Mouse (Mus musculus): ENCODE data around the gene Atp6v0d1.
"Not testable (repeated sequence)": the region's sequence is repeated elsewhere in the genome, so short reads cannot be mapped to it uniquely, and the experiment has no call there.

The Atp6v0d1 gene

DNA sequence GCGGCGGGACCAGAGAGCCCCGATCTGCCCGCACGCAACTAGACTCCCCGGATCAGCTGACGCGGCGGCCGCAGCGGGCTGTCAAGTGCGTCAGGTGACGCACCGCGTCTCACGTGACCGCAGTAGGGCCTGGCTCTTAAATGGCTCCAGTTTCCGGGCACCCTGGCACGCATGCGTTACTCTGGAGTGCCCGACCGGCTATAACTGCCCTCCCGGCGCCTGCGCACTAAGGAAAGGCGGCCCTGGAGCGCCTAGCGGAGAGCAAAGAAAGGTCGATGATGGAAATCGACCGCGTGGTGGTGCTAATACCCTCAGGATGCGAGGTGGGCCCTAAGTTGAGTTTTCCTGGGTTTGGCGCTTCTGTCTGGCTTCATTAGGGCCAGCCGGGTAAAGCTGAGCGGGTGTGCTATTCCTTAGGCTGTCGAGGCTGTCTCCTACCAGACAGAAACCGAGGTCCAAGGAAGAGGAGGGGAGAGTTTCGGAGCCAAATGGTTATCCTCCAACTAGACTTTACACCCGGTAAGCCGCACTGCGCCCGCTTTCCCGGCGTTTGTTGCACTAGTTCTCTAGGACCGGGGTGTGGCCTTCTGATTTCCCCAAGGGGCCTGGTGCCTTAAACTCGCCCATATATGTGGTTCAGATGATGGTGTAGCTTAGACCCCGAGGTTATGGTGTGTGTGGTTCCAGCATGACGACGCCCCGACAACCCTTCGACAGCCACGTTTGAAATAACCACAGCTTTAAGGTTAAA is at the start of gene Atp6v0d1:
Atp6v0d1 (minus strand) TSS at position 96 of the 751 bp plus-strand sequence.
- peak; percentile 97 for DNase-seq (ENCODE audit: low read depth, low spot score)

DNA sequence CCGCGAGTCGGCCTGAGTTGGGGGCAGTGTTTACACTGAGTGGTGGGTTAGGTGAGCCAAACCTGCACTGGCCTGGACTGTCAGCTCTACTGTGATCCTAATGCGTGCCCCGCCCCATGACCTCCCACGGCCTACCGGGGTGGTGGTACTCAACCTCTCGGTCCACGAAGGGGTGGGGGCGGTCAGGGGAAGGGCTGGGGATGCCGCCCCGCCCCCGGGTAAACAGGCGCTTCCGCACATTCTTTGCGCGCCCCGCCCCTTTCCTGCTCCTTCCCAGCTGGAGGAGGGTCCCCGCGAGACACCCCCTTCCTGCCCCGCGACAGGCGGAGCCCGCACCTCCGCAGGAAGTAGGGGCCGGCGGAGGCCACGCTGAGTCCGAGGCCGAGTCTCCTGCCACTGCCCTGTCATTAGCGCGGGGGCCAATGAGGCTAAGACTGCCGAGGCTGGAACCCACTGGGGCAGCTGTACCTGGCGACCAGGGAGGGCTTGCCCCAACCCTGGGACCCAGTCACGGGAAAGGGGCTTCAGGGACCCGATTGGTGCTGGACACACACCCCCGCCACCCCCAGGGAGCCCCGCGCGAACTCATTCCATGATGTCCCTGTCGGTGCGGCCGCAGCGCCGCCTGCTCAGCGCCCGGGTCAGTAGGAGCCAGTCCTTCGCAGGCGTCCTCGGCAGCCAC is 48.1 kb upstream of the Atp6v0d1 start:
- no peak for DNase-seq (ENCODE audit: low read depth, low spot score)

DNA sequence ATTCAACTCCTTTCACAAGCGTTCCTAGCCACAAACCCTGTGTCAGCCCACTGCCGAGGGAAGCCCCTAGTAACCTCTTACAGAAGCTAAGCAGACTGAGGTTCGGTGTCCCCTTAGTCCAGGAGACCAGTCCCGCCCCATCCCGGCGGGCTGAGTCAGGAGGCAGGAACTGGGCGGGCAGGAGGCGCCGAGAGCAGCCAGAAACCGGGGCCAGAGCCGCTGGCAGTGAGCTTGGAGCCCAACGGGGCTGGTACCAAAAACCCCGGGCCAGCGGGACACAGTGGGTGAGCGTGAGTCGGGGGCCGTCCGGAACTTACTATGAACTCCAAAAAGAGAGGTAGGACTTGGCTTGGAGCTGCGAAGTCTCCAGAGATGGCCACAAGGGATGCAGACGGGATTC is 47.2 kb upstream of the Atp6v0d1 start:
- no peak for DNase-seq (ENCODE audit: low read depth, low spot score)

DNA sequence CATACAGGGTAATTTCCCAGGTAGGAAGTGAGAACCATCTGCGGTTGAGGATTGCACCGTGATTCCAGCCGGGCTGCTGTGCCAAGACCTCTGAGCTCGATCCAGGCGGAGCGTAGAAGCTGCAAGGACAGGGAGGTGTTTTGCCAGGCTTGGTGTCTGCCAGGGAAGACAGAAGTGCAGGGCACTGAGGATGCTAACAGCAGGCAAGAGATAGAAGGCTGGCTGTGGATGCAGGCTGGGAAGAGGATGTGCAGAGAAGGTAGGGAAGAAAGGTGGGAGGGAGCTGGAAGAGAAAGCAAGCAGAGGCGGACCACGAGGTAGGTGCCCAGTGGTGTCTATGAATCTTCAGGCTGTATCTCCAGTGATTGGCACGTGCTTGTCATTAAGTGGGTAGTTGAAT is 46.0 kb upstream of the Atp6v0d1 start:
- no peak for DNase-seq (ENCODE audit: low read depth, low spot score)

GRCm38 (mm10) chr8:105609771-105610170 is 43.9 kb upstream of the Atp6v0d1 start:
- DNase-seq (ENCODE audit: low read depth, low spot score) = no peak

- no peak for DNase-seq (ENCODE audit: low read depth, low spot score)
These were observed 43.5 kb upstream of the Atp6v0d1 start for GRCm38 (mm10) chr8:105609355-105609754.

DNA sequence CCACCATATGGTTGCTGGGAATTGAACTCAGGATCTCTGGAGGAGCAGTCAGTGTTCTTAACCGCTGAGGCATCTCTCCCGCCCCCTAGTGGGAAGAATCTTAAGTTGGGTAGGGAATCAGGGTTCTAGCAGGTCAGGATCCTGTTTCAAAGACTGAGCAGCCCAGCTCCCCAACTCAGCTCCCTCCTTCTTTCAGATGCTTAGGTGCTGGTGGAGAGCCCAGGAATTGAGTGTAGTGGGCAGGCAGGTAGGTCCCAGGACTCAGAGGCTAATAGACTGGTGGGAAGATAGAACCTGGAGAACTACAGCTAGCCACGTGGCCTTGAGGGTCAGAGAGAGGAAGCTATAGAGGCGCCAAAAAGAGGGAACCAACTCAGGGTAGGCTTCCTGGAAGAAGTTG is 41.8 kb upstream of the Atp6v0d1 start:
- DNase-seq (ENCODE audit: low read depth, low spot score) = no peak

DNA sequence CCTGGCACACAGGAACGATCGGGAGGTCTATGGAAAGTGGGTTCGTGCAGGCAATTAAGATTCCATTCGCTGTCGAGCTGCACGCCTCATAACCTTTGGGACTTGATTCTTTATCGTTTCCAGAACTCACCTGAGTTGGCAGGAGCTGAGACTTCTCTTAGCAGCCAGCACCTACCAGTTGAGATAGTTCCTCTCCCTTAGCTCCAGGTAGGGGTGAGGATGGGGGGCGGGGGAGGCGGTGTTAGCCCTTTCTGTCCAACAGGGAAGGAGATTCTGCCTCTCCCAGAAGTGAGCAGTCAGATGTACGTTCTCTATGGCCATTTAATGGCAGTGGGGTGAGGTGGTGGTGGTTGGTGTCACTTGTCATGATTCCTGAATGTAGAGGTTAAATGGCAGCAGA is 41.2 kb upstream of the Atp6v0d1 start:
- DNase-seq (ENCODE audit: low read depth, low spot score) = no peak

- no peak for DNase-seq (ENCODE audit: low read depth, low spot score)
These were observed 40.6 kb upstream of the Atp6v0d1 start for GRCm38 (mm10) chr8:105606189-105607023.

- DNase-seq (ENCODE audit: low read depth, low spot score) = no peak
These were observed 39.8 kb upstream of the Atp6v0d1 start for GRCm38 (mm10) chr8:105605491-105606188.

DNA sequence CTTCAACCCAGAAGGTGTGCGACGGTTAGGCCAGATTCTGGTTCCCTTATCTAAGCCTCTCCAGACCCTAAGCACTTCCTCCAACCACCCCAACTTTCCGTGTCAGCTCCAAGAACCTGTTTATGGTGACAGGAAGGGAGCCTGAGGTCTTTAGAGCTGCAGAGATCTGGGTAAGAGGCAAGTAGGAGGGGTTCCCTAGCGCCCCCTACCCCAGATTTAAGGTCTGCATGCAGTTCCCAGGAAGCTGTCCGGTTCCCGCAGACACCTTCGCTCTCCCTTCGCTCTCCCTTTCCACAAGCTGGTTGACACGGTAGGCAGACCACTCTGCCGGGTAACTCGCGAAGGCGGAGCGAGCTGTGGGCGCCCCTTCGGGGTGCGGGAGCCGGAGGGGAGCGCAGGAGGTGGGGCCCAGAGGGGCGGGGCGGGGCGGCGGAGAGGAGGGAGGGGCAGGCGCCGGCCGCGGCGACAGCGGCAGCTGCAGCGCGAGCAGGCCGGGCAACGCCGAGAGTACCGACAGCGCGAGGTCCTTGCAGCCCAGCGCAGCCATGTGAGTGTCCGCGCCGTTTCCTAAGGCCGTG is 39.0 kb upstream of the Atp6v0d1 start, which contains the start of gene Ripor1:
Ripor1 (plus strand) TSS at position 452 of the 578 bp plus-strand sequence.
- DNase-seq (ENCODE audit: low read depth, low spot score) = no peak

DNA sequence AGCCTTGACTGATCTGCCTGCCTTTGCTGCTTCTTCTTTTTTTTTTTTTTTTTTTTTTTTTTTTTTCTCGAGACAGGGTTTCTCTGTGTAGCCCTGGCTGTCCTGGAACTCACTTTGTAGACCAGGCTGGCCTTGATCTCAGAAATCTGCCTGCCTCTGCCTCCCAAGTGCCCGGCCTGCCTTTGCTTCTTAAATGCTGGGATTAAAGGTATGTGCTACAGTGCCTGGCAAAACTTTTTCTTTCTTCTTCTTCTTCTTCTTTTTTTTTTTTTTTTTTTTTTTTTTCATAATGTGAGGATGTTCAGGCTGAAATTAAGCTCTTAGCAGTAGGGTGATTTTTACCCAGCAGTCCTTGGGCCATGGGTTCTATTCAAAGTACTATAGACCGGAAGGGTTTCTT is 36.7 kb upstream of the Atp6v0d1 start:
- not testable (repeated sequence) for DNase-seq (ENCODE audit: low read depth, low spot score)

- no peak for DNase-seq (ENCODE audit: low read depth, low spot score)
These were observed 35.5 kb upstream of the Atp6v0d1 start for GRCm38 (mm10) chr8:105601301-105601700.

DNA sequence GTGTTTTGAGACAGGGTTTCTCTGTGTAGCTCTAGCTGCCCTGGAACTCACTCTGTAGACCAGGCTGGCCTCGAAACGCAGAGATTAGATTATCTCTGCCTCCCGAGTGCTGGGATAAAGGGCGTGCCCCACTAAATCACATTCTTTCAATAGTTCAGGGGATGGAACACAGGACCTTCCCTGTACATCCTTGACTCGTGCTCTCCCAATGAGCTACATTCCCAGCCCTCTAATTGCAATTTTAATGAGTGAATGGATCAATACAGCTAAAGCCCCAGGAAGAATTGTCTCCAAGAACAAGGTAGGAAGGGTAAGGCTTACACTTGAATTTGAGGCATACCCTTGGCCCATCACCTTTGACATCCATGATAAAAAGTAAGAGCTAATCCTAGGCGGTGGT is 32.9 kb upstream of the Atp6v0d1 start:
- no peak for DNase-seq (ENCODE audit: low read depth, low spot score)

- no peak for DNase-seq (ENCODE audit: low read depth, low spot score)
These were observed 30.7 kb upstream of the Atp6v0d1 start for GRCm38 (mm10) chr8:105596362-105597034.

DNA sequence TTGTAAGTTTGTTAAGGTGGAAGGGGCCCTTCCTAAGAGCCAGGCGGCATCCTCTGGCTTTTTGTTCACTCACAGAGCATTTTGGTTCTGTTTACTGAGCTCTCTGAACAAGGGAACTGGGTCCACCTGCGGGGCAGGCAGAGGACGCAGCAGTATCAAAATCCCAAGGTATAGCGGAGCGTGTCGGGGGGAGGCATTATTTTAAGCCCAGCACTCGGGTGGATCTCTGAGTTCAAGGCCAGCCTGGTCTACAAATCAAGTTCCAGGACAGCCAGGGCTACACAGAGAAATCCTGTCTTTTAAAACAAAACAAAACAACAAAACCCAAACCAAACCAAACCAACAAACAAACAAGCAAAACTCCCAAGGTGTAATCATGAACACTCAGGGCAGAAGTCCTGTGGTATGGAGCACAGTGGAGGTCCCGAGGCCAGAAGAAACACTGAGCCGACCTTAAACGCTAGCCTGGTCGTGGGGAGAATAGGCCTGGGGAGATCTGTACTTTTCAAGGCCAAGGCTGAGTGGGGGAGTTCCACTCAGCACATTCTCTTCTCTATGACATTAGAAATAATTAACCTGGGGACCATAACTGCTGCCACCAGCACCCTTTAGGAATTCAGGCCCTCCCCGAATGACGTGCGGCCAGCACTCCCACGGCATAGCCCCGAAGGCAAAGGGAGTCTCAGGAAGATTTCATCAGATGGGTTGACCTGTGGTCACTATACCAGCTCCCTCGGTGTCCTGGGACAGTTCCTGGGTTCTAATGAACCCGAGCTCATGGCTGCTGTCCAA is 28.8 kb upstream of the Atp6v0d1 start:
- no peak for DNase-seq (ENCODE audit: low read depth, low spot score)

DNA sequence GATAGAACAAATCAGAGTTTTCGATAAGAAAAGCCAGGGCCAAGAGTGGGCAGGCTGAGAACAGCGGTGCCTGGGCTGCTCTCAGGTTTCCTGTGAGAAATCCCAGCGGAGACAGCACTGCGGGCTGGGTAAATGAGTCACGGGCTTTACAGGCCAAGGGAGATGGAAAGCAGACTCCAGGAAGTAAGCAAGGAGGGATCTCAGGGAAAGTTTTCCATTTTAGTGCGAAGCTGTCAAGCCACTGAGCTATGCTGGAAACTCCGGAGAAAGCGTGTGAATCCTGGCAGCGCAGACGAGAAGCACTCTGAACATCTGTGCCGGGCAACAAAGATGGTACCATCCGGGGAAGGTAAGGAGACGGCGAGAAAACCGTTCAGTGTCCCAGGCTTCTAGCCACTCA is 28.0 kb upstream of the Atp6v0d1 start:
- no peak for DNase-seq (ENCODE audit: low read depth, low spot score)

DNA sequence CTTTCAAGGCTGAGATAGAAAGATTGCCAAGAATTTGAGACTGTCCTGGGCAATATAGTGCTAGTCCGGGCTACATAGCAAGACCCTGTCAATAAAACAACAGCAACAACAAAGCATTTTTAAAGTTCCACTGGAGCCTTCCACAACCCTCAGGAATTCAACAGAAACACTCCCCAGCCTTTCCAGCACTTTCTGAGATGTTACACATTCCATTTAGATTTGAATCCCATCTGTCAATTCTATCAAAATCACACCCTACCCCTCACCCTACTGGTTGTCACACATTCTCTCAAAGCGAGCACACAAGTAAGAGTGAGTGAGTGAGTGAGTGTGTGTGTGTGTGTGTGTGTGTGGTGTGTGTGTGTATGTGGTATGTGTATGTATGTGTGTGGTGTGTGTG is 26.6 kb upstream of the Atp6v0d1 start:
- no peak for DNase-seq (ENCODE audit: low read depth, low spot score)

- no peak for DNase-seq (ENCODE audit: low read depth, low spot score)
These were observed 13.9 kb upstream of the Atp6v0d1 start for GRCm38 (mm10) chr8:105579719-105580118.

DNA sequence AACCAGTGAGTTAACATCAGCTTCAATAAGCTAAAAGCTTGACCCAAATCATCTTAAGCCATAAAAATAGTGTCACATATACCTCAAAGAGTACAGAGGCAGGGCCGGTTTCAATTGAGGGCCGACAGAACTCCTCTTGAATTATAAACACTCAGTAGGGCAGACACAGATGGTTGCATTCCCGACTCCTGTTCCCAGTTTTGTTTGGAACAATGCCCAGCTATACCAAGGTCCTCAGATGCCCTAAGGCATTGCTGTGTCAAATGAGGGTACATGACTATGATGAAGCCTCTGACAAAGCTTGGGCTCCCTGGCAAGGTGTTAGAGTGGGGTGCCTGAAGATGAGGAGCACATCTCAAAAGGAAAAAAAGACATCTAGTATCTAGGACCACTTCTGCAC is 9.7 kb upstream of the Atp6v0d1 start:
- DNase-seq (ENCODE audit: low read depth, low spot score) = no peak

Data from retina, adult 2 months (tissue).